In genomic region chr5:66988926-66989325, GRCm38 (mm10) we compare ENCODE assay signal across 13 mouse cellular contexts.
A peak's percentile ranks its signal among the peaks of the same experiment; 100 is the strongest.
DNase-seq lines count a peak whose midpoint lies in the region; ATAC-seq and TF ChIP-seq lines count a peak whose summit lies in the region.
"Had no signal": no experiment of that assay in that cellular context is flagged by ENCODE, and none has a peak within 500 bp of the region (broad histone marks: within the 10 kb centered on the region; RNA-seq: fewer than 3 reads in every experiment).

No protein-coding gene starts in this region.

- H3K9me3 ChIP-seq in forebrain, embryonic 14.5 days (replicated peaks; ENCODE audit: control insufficient read depth, low read length), result no peaks in the 10 kb centered on the region
- no peaks in the 10 kb centered on the region for H3K9me3 ChIP-seq in forebrain, embryonic 11.5 days (ENCODE audit: control insufficient read depth, low read length)
- no peaks in the 10 kb centered on the region for H3K9me3 ChIP-seq in kidney, embryonic 15.5 days (replicated peaks)
- H3K9me3 ChIP-seq: embryonic facial prominence, embryonic 13.5 days; liver, embryonic 15.5 days; midbrain, embryonic 12.5 days had no signal

- no peaks in the 10 kb centered on the region for H3K27me3 ChIP-seq in forebrain, embryonic 14.5 days (replicated peaks; ENCODE audit: control insufficient read depth, insufficient read depth, low read length)
- no peaks in the 10 kb centered on the region for H3K27me3 ChIP-seq in forebrain, embryonic 11.5 days (ENCODE audit: control insufficient read depth, insufficient read depth, low read length)
- H3K27me3 ChIP-seq in kidney, embryonic 15.5 days, result no peaks in the 10 kb centered on the region
- H3K27me3 ChIP-seq: embryonic facial prominence, embryonic 13.5 days; liver, embryonic 15.5 days; midbrain, embryonic 12.5 days had no signal

- H3K27ac ChIP-seq in forebrain, embryonic 14.5 days (ENCODE audit: low read depth, low read length), result no peak overlapping the region
- H3K27ac ChIP-seq in forebrain, embryonic 11.5 days (ENCODE audit: low read depth, low read length), result no peak overlapping the region
- no peak overlapping the region for H3K27ac ChIP-seq in kidney, embryonic 15.5 days
- no peak overlapping the region for H3K27ac ChIP-seq in cortical plate, adult 2 months (ENCODE audit: insufficient read depth, low read length)
- H3K27ac ChIP-seq: embryonic facial prominence, embryonic 13.5 days; liver, embryonic 15.5 days; midbrain, embryonic 12.5 days had no signal

- WGBS in forebrain, embryonic 14.5 days, result 85% methylated on average over 4 of the region's 4 CpGs
- 91% methylated on average over 4 of the region's 4 CpGs for WGBS in forebrain, embryonic 11.5 days
- WGBS in kidney, embryonic 15.5 days, result 49% methylated on average over 4 of the region's 4 CpGs

- no peak overlapping the region for H3K4me3 ChIP-seq in forebrain, embryonic 14.5 days (ENCODE audit: low read depth, low read length)
- H3K4me3 ChIP-seq in forebrain, embryonic 11.5 days (ENCODE audit: low read depth, low read length), result no peak overlapping the region
- H3K4me3 ChIP-seq in kidney, embryonic 15.5 days (replicated peaks), result no peak overlapping the region
- no peak overlapping the region for H3K4me3 ChIP-seq in cortical plate, adult 2 months (ENCODE audit: insufficient read depth, low read length)
- H3K4me3 ChIP-seq: embryonic facial prominence, embryonic 13.5 days; liver, embryonic 15.5 days; midbrain, embryonic 12.5 days had no signal

- ATAC-seq in forebrain, embryonic 14.5 days, result no peak
- no peak for ATAC-seq in forebrain, embryonic 11.5 days (replicated peaks; ENCODE audit: low FRiP score)
- ATAC-seq in kidney, embryonic 15.5 days (replicated peaks; ENCODE audit: low FRiP score), result no peak
- ATAC-seq: CD4-positive, CD25-positive, alpha-beta regulatory T cell, adult 4 months had no signal

- TF ChIP-seq POLR2A in cortical plate, adult 2 months (IDR thresholded peaks at IDR 0.05; ENCODE audit: extremely low read depth, insufficient read depth, low read length), result no peak

- H3K36me3 ChIP-seq in forebrain, embryonic 14.5 days (ENCODE audit: control insufficient read depth, insufficient read depth, low read length), result 0 out of 2 replicates have a peak, but pooled peaks cover 3% of the 10 kb centered on the region
- H3K36me3 ChIP-seq in forebrain, embryonic 11.5 days (ENCODE audit: control insufficient read depth, insufficient read depth, low read length), result no peaks in the 10 kb centered on the region
- H3K36me3 ChIP-seq in kidney, embryonic 15.5 days, result no peaks in the 10 kb centered on the region
- H3K36me3 ChIP-seq: liver, embryonic 15.5 days had no signal

- H3K9ac ChIP-seq in forebrain, embryonic 14.5 days (ENCODE audit: low read length), result no peak overlapping the region
- no peak overlapping the region for H3K9ac ChIP-seq in forebrain, embryonic 11.5 days (ENCODE audit: low read length)
- no peak overlapping the region for H3K9ac ChIP-seq in kidney, embryonic 15.5 days
- H3K9ac ChIP-seq: embryonic facial prominence, embryonic 13.5 days; liver, embryonic 15.5 days; midbrain, embryonic 12.5 days had no signal

- peak; percentile 52 for DNase-seq in forebrain, embryonic 14.5 days (ENCODE audit: low spot score)
- DNase-seq in forebrain, embryonic 11.5 days (ENCODE audit: low spot score), result no peak
- peak; percentile 60 for DNase-seq in kidney, adult 9 months
- DNase-seq in lung, postnatal 10 days, result peak; percentile 48
- no peak for DNase-seq in lung, postnatal 25 days (ENCODE audit: low spot score)
- no peak for DNase-seq in MN1 (ENCODE audit: low spot score)

- TF ChIP-seq CTCF in cortical plate, adult 2 months (IDR thresholded peaks at IDR 0.05; ENCODE audit: extremely low read depth, insufficient read depth, low read length), result peak; percentile 44

- H3K4me2 ChIP-seq in forebrain, embryonic 14.5 days (ENCODE audit: low read length), result no peak overlapping the region
- no peak overlapping the region for H3K4me2 ChIP-seq in forebrain, embryonic 11.5 days (ENCODE audit: low read depth, low read length, severe bottlenecking)
- no peak overlapping the region for H3K4me2 ChIP-seq in kidney, embryonic 15.5 days
- H3K4me2 ChIP-seq: embryonic facial prominence, embryonic 13.5 days; heart, embryonic 11.5 days; liver, embryonic 15.5 days; midbrain, embryonic 12.5 days had no signal

- H3K4me1 ChIP-seq in forebrain, embryonic 14.5 days (ENCODE audit: control insufficient read depth, insufficient read depth, low read length), result no peaks in the 10 kb centered on the region
- no peaks in the 10 kb centered on the region for H3K4me1 ChIP-seq in forebrain, embryonic 11.5 days (replicated peaks; ENCODE audit: control insufficient read depth, insufficient read depth, low read length)
- no peaks in the 10 kb centered on the region for H3K4me1 ChIP-seq in kidney, embryonic 15.5 days
- H3K4me1 ChIP-seq in cortical plate, adult 2 months (ENCODE audit: control insufficient read depth, insufficient read depth, low read length), result no peaks in the 10 kb centered on the region; the same call in none of the 2 replicates
- H3K4me1 ChIP-seq: liver, embryonic 15.5 days had no signal

Comparison
In these comparisons a context has a peak if more than half of its experiments do, and no peak if none do; other contexts are left out.
1. DNase-seq: peak in forebrain, embryonic 14.5 days (single experiment), kidney, adult 9 months (single experiment) and lung, postnatal 10 days (single experiment); none in forebrain, embryonic 11.5 days (single experiment), lung, postnatal 25 days (single experiment) and MN1 (single experiment).